Mouse (Mus musculus) limb, embryonic 10.5 days (tissue): ENCODE results near the gene Serpinb12. TPM values are rescaled to one million over a fixed set of nuclear protein-coding genes. Genes with fewer than 3 reads are reported as not detected.

Experiments
- polyA plus RNA-seq: library from polyadenylated mRNA; unstranded; fragments of >200 nt; fragmentation: Nextera tagmentation; extraction: Ambion mirVana; gene quantifications from 2 replicates; pipeline ENCODE4 v1.2.1, GENCODE M21; 2016

Gene Serpinb12
- polyA plus RNA-seq, 1 experiment from 2014 or later, result not detected

Other genes with a start within 250 kb of the Serpinb12 start
- gene Bcl2, start 220.2 kb upstream of the Serpinb12 start, polyA plus RNA-seq, result 8.9 and 11.7 TPM in 2 replicates
- gene Kdsr, start 174.7 kb upstream of the Serpinb12 start, polyA plus RNA-seq, result 9.3 and 10.2 TPM in 2 replicates
- gene Vps4b, start 137.7 kb upstream of the Serpinb12 start, polyA plus RNA-seq, result 65.9 and 71.2 TPM in 2 replicates
- 0.13 TPM in 1 of 2 replicates, not detected in the other for gene Serpinb5, start 73.3 kb upstream of the Serpinb12 start, polyA plus RNA-seq
- gene Serpinb13, start 46.5 kb downstream of the Serpinb12 start, polyA plus RNA-seq, result not detected in 2 replicates
- gene Serpinb3a, start 117.9 kb downstream of the Serpinb12 start, polyA plus RNA-seq, result not detected in 2 replicates
- gene Serpinb3d, start 149.1 kb downstream of the Serpinb12 start, polyA plus RNA-seq, result not detected in 2 replicates